Mouse (Mus musculus): ENCODE data around the gene Phldb2. TPM values are rescaled to one million over a fixed set of nuclear protein-coding genes. Genes with fewer than 3 reads are reported as not detected.

Phldb2 gene
- polyA plus RNA-seq, 1 experiment, result 25.7 TPM

DNA sequence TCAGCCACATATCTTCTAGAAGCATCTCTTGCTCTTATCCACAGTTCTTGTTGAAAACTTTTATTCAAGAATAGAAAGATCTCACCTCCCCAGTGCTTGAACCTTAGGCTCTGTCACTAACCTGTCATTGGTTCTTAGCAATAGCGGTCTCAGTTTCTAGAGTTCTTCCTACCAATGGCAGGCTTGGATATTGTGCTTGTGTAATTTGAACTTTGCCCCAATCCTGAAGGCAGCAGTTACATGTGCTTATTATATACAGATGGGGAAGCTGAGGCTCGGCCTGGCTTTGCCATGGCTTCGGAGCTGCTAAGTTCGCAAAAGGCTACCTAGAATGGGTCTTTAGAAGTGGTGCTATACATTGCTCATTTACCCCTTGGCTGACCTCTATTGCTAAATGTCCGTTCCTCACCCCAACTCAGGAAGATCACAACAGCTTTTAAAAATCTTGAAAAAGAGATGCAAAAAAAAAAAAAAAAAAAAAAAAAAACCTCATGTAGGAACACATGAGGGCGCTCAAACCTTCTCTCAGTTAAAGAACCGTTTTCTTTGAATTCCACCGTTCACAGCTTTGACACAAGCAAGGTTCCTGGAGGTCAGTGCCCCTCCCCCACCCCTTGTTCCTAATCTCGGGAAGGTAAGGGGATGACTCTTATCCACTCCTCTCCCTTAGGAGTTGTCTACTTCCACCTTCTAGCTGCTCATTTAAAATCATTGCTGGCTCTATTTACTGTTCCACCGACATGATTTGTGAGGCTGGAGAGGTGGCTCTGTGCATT, 37.7 kb upstream of the Phldb2 start:
- no peak overlapping the region for H3K4me3 ChIP-seq
- no peak for TF ChIP-seq TCF12 (IDR thresholded peaks at IDR 0.05; ENCODE audit: insufficient read depth, poor library complexity, severe bottlenecking)
- TF ChIP-seq USF1 (IDR thresholded peaks at IDR 0.05; ENCODE audit: low read depth), result no peak
- no peak for TF ChIP-seq SRF (IDR thresholded peaks at IDR 0.05; ENCODE audit: control insufficient read depth, insufficient read length, low read depth)
- no peak for TF ChIP-seq E2F4 (IDR thresholded peaks at IDR 0.05; ENCODE audit: insufficient read depth)
- TF ChIP-seq CEBPB (IDR thresholded peaks at IDR 0.05; ENCODE audit: insufficient read depth, poor library complexity, severe bottlenecking), result no peak
- TF ChIP-seq MAX (IDR thresholded peaks at IDR 0.05; ENCODE audit: low read depth), result no peak
- TF ChIP-seq POLR2A (IDR thresholded peaks at IDR 0.05; ENCODE audit: insufficient read length, low read depth), result no peak
- no peak for TF ChIP-seq TCF3 (IDR thresholded peaks at IDR 0.05; ENCODE audit: insufficient read length, low read depth)
- no peak for TF ChIP-seq REST (IDR thresholded peaks at IDR 0.05; ENCODE audit: insufficient read depth, insufficient read length)
- no peak for TF ChIP-seq MYOD1 (IDR thresholded peaks at IDR 0.05; ENCODE audit: control insufficient read depth in 1 of 3, insufficient read length in 2 of 3, low read depth in 2 of 3)
- no peak for TF ChIP-seq MYOG (IDR thresholded peaks at IDR 0.05; ENCODE audit: control insufficient read depth in 1 of 3, insufficient read depth in 1 of 3, insufficient read length in 2 of 3, low read depth in 2 of 3)
- no peak for TF ChIP-seq POLR2AphosphoS2 (IDR thresholded peaks at IDR 0.05; ENCODE audit: insufficient read length, low read depth)
- H3K36me3 ChIP-seq (ENCODE audit: control insufficient read depth, insufficient read depth), result no peaks in the 10 kb centered on the region
- no peaks in the 10 kb centered on the region for H3K79me2 ChIP-seq (ENCODE audit: control insufficient read depth, insufficient read depth)
- H3ac ChIP-seq (ENCODE audit: control insufficient read depth, insufficient read length), result no peak overlapping the region
- H3K4me2 ChIP-seq (ENCODE audit: low read depth), result no peak overlapping the region
- no peaks in the 10 kb centered on the region for H3K27me3 ChIP-seq (ENCODE audit: control insufficient read depth, insufficient read depth, insufficient read length)

- Histone ChIP-seq H3K4me3 (no peak overlapping the region), H3K4me2 (ENCODE audit: low read depth) (no peak overlapping the region), H3K79me2 (ENCODE audit: control insufficient read depth, insufficient read depth) (no peaks in the 10 kb centered on the region), H3ac (ENCODE audit: control insufficient read depth, insufficient read length) (no peak overlapping the region), H3K27me3 (ENCODE audit: control insufficient read depth, insufficient read depth, insufficient read length) (no peaks in the 10 kb centered on the region), H3K36me3 (ENCODE audit: control insufficient read depth, insufficient read depth) (no peaks in the 10 kb centered on the region)
- no peak for TF ChIP-seq USF1 (IDR thresholded peaks at IDR 0.05; ENCODE audit: low read depth)
- TF ChIP-seq POLR2A (IDR thresholded peaks at IDR 0.05; ENCODE audit: insufficient read length, low read depth), result no peak
Measured at GRCm38 (mm10) chr16:45986236-45986635, 32.8 kb upstream of the Phldb2 start.

- Histone ChIP-seq H3K79me2 (ENCODE audit: control insufficient read depth, insufficient read depth) (no peaks in the 10 kb centered on the region), H3K4me2 (ENCODE audit: low read depth) (no peak overlapping the region), H3K27me3 (ENCODE audit: control insufficient read depth, insufficient read depth, insufficient read length) (no peaks in the 10 kb centered on the region), H3K4me3 (no peak overlapping the region), H3K36me3 (ENCODE audit: control insufficient read depth, insufficient read depth) (no peaks in the 10 kb centered on the region), H3ac (ENCODE audit: control insufficient read depth, insufficient read length) (no peak overlapping the region)
- no peak for TF ChIP-seq TCF12 (IDR thresholded peaks at IDR 0.05; ENCODE audit: insufficient read depth, poor library complexity, severe bottlenecking)
- TF ChIP-seq POLR2A (IDR thresholded peaks at IDR 0.05; ENCODE audit: insufficient read length, low read depth), result no peak
- TF ChIP-seq CEBPB (IDR thresholded peaks at IDR 0.05; ENCODE audit: insufficient read depth, poor library complexity, severe bottlenecking), result no peak
- TF ChIP-seq POLR2AphosphoS2 (IDR thresholded peaks at IDR 0.05; ENCODE audit: insufficient read length, low read depth), result no peak
- no peak for TF ChIP-seq USF1 (IDR thresholded peaks at IDR 0.05; ENCODE audit: low read depth)
- no peak for TF ChIP-seq MYOG (IDR thresholded peaks at IDR 0.05; ENCODE audit: control insufficient read depth in 1 of 3, insufficient read depth in 1 of 3, insufficient read length in 2 of 3, low read depth in 2 of 3)
- no peak for TF ChIP-seq E2F4 (IDR thresholded peaks at IDR 0.05; ENCODE audit: insufficient read depth)
- no peak for TF ChIP-seq REST (IDR thresholded peaks at IDR 0.05; ENCODE audit: insufficient read depth, insufficient read length)
- TF ChIP-seq TCF3 (IDR thresholded peaks at IDR 0.05; ENCODE audit: insufficient read length, low read depth), result no peak
- no peak for TF ChIP-seq MYOD1 (IDR thresholded peaks at IDR 0.05; ENCODE audit: control insufficient read depth in 1 of 3, insufficient read length in 2 of 3, low read depth in 2 of 3)
- TF ChIP-seq SRF (IDR thresholded peaks at IDR 0.05; ENCODE audit: control insufficient read depth, insufficient read length, low read depth), result no peak
Measured at GRCm38 (mm10) chr16:45984610-45985606, 31.5 kb upstream of the Phldb2 start.

DNA sequence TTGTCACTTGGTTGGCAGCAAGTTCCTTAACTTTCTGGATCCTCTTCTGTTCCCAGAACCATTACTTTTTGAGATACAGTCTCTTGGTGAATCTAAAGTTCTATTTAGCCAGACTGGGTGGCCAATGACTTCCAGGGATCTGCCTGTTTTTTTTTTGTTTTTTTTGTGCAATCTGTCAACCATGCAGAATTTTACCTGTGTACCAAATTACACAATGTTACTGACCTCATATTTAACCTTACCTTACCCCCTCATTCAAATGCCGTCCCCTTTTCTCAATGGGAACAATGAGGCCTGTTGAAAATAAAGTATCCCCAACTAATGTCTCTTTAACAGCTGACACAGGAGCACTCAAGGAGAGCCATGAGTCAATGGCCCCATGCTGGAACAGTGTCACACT, 22.9 kb upstream of the Phldb2 start:
- Histone ChIP-seq H3K27me3 (ENCODE audit: control insufficient read depth, insufficient read depth, insufficient read length) (no peaks in the 10 kb centered on the region), H3ac (ENCODE audit: control insufficient read depth, insufficient read length) (no peak overlapping the region), H3K4me3 (no peak overlapping the region), H3K4me2 (ENCODE audit: low read depth) (no peak overlapping the region), H3K79me2 (ENCODE audit: control insufficient read depth, insufficient read depth) (no peaks in the 10 kb centered on the region), H3K36me3 (ENCODE audit: control insufficient read depth, insufficient read depth) (no peaks in the 10 kb centered on the region)
- TF ChIP-seq TCF12 (IDR thresholded peaks at IDR 0.05; ENCODE audit: insufficient read depth, poor library complexity, severe bottlenecking), result no peak
- no peak for TF ChIP-seq TCF3 (IDR thresholded peaks at IDR 0.05; ENCODE audit: insufficient read length, low read depth)
- no peak for TF ChIP-seq POLR2A (IDR thresholded peaks at IDR 0.05; ENCODE audit: insufficient read length, low read depth)
- TF ChIP-seq POLR2AphosphoS2 (IDR thresholded peaks at IDR 0.05; ENCODE audit: insufficient read length, low read depth), result no peak
- TF ChIP-seq MYOG (IDR thresholded peaks at IDR 0.05; ENCODE audit: control insufficient read depth in 1 of 3, insufficient read depth in 1 of 3, insufficient read length in 2 of 3, low read depth in 2 of 3), result no peak
- no peak for TF ChIP-seq E2F4 (IDR thresholded peaks at IDR 0.05; ENCODE audit: insufficient read depth)
- no peak for TF ChIP-seq USF1 (IDR thresholded peaks at IDR 0.05; ENCODE audit: low read depth)
- no peak for TF ChIP-seq REST (IDR thresholded peaks at IDR 0.05; ENCODE audit: insufficient read depth, insufficient read length)
- no peak for TF ChIP-seq SRF (IDR thresholded peaks at IDR 0.05; ENCODE audit: control insufficient read depth, insufficient read length, low read depth)
- no peak for TF ChIP-seq CEBPB (IDR thresholded peaks at IDR 0.05; ENCODE audit: insufficient read depth, poor library complexity, severe bottlenecking)
- TF ChIP-seq MYOD1 (IDR thresholded peaks at IDR 0.05; ENCODE audit: control insufficient read depth in 1 of 3, insufficient read length in 2 of 3, low read depth in 2 of 3), result no peak
